Mouse (Mus musculus) liver, adult 2 months (tissue): ENCODE measurements at regions not wholly inside any gene's neighbourhood (a gene's known extent, or its start where the extent isn't known, plus 50 kb on each side); places are given as distances from the start of the nearest gene placed in this dataset.

ENCODE experiments used
- DNase-seq: peaks from one replicate; pipeline ENCODE4 v3.0.0-alpha.2; 2011; ENCODE audit warnings: low read depth, low spot score; ENCODE audit errors: extremely low read depth
- H3K27ac ChIP-seq: fragments of 200-500 bp; replicated peaks from 2 replicates; pipeline ENCODE4 v1.5.1; 2012; ENCODE audit warnings: low read depth, mild to moderate bottlenecking, control low read depth, inconsistent platforms, low read length; ENCODE audit not compliant: insufficient read depth
- H3K27me3 ChIP-seq: fragments of 200-500 bp; 2 replicates; pipeline ENCODE4 v1.6.1; 2012; ENCODE audit warnings: mild to moderate bottlenecking, moderate library complexity, low read length, inconsistent platforms; ENCODE audit not compliant: control insufficient read depth, insufficient read depth
- H3K36me3 ChIP-seq: fragments of 200-500 bp; 2 replicates; pipeline ENCODE4 v1.6.1; 2012; ENCODE audit warnings: low read length, inconsistent platforms; ENCODE audit not compliant: control insufficient read depth, insufficient read depth
- H3K4me1 ChIP-seq: fragments of 200-500 bp; 2 replicates; pipeline ENCODE4 v1.6.1; 2011; ENCODE audit warnings: low read length; ENCODE audit not compliant: control insufficient read depth, insufficient read depth
- H3K4me3 ChIP-seq: fragments of 200-500 bp; 2 replicates; pipeline ENCODE4 v1.5.1; 2011; ENCODE audit warnings: low read depth, mild to moderate bottlenecking, control low read depth, low read length, moderate library complexity; ENCODE audit not compliant: insufficient read depth
- H3K79me2 ChIP-seq: fragments of 200-500 bp; 2 replicates; pipeline ENCODE4 v1.6.1; 2012; ENCODE audit warnings: inconsistent platforms, mild to moderate bottlenecking, low read length, moderate library complexity; ENCODE audit not compliant: control insufficient read depth, insufficient read depth
- H3K9ac ChIP-seq: fragments of 200-500 bp; 2 replicates; pipeline ENCODE4 v1.6.1; 2012; ENCODE audit warnings: low read depth, mild to moderate bottlenecking, control low read depth, inconsistent platforms, low read length
- CTCF ChIP-seq: fragments of 200-500 bp; IDR thresholded peaks from 2 replicates; pipeline ENCODE4 v1.5.1; 2011; ENCODE audit warnings: low read depth, low read length, control low read depth
- POLR2A ChIP-seq: fragments of 200-500 bp; IDR thresholded peaks from 2 replicates; pipeline ENCODE4 v1.6.1; 2011; ENCODE audit warnings: low read length, control low read depth; ENCODE audit not compliant: insufficient read depth; ENCODE audit errors: extremely low read depth
- WGBS: fragments of 180-500 bp; shearing (Covaris S2); methylation state at CpG from one replicate; pipeline ENCODE4 v1.1.7; 2018; 5-methylcytosine and 5-hydroxymethylcytosine counted together

DNA sequence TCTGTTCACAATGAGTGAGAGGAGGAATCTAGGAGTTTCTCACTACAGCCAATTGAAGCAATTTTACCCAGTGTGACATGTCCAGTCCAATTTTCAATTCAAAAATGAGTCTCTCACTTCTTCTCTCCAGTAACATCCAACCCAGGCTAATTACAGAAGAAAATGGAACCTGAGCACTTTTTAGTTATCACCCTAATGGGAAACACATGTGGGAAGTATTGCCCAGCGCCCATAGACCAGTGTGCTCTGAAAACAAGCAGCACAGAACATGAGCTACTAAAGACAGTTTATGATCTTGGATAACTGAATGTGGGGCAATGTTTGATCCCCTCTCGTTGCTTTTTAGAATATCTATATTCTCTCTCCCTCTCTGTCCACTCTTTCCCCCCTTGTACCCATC lies 70.5 kb upstream of the Efemp1 start:
- 73% methylated on average over 2 of the region's 2 CpGs for WGBS
- no peaks in the 10 kb centered on the region for H3K36me3 ChIP-seq
- H3K27me3 ChIP-seq: no peaks in the 10 kb centered on the region
- no peak for DNase-seq
- no peak overlapping the region for H3K9ac ChIP-seq
- H3K79me2 ChIP-seq: no peaks in the 10 kb centered on the region
- H3K4me3 ChIP-seq: no peak overlapping the region
- H3K27ac ChIP-seq: no peak overlapping the region
- TF ChIP-seq CTCF: no peak
- TF ChIP-seq POLR2A: no peak
- no peaks in the 10 kb centered on the region for H3K4me1 ChIP-seq

DNA sequence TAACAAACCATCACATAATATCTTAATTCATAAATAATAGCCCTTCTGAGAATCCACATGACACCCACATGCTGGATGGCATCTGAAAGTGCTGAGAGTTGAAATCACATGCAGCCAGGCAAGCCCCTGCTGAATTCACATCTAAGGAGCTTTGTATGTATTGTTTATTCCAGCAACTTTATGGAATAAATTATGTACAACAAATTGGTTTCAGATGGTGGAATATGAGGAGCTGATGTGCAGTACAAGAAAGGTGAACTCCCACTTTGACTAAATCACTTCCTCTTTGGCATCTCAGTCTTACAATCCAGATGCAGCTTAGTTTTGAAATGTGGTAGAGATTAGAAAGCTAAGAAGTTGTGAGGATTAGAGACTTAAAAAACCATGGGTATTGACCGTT lies 82.2 kb upstream of the Efemp1 start:
- H3K27me3 ChIP-seq: no peaks in the 10 kb centered on the region
- 94% methylated on average over 1 of the region's 1 CpGs for WGBS
- H3K27ac ChIP-seq: no peak overlapping the region
- H3K79me2 ChIP-seq: no peaks in the 10 kb centered on the region
- no peak overlapping the region for H3K4me3 ChIP-seq
- no peak overlapping the region for H3K9ac ChIP-seq
- TF ChIP-seq CTCF (no peak), POLR2A (no peak)
- H3K4me1 ChIP-seq: no peaks in the 10 kb centered on the region
- DNase-seq: no peak
- no peaks in the 10 kb centered on the region for H3K36me3 ChIP-seq

DNA sequence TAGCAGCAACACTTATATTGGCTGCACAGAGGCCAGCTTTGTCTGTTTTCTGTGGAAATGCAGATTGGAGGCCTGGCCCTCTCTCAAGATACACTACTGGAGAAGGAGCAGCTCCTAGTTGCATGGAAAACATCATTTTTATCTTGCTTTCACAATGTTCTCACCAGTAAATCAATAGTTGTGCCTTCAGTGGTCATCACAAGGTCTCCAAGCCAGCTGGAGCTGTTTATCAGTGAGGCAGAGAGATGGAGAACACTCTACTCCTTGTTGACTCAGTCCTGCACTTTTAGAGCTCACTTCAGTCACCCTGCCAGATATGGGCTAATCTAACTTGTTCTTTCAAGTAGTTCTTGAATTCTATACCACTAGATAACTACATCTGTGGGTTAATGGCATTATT lies 92.3 kb upstream of the Efemp1 start:
- H3K79me2 ChIP-seq: no peaks in the 10 kb centered on the region

DNA sequence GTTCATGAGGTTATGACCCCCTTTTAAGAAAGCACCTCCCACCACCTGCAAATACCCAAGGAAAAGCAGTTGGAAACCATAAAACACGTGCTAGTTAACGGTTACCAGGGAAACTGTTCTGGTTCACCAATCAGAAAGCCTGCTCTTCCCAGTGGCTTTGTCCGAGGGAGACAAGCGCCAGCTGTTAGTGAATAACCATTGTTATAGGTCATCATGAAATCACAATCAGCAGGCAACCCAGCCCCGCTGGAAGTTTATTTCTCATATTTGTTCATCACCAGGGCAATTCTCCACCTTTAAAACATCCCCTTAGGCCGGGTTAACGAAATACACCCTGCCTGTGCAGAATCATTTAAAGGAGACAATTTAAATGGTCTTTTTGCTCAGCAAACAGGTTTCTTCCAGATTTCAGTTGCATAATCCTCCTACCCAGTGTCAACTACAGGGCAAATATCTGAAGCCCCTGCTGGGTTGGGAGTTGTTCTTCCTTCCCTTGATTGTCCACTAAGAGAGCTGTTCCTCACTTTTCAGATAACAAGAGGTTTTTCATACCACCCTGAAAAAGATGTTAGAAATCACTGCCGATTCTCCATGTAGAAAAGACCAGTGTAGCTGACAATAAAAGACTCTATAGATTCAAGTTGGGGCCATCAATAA lies 117.9 kb upstream of the Efemp1 start:
- Histone ChIP-seq H3K36me3 (no peaks in the 10 kb centered on the region), H3K4me1 (no peaks in the 10 kb centered on the region), H3K4me3 (no peak overlapping the region), H3K27ac (no peak overlapping the region), H3K27me3 (no peaks in the 10 kb centered on the region), H3K9ac (no peak overlapping the region), H3K79me2 (no peaks in the 10 kb centered on the region)
- DNase-seq: no peak
- TF ChIP-seq CTCF: no peak
- no peak for TF ChIP-seq POLR2A
- WGBS: 41% methylated on average over 8 of the region's 8 CpGs

More for the DNA sequence above, 92.3 kb upstream of the Efemp1 start:
- H3K9ac ChIP-seq: no peak overlapping the region
- H3K36me3 ChIP-seq: no peaks in the 10 kb centered on the region
- no peak overlapping the region for H3K27ac ChIP-seq
- no peak for DNase-seq
- TF ChIP-seq CTCF (no peak), POLR2A (no peak)
- H3K27me3 ChIP-seq: no peaks in the 10 kb centered on the region
- no peak overlapping the region for H3K4me3 ChIP-seq
- no peaks in the 10 kb centered on the region for H3K4me1 ChIP-seq

DNA sequence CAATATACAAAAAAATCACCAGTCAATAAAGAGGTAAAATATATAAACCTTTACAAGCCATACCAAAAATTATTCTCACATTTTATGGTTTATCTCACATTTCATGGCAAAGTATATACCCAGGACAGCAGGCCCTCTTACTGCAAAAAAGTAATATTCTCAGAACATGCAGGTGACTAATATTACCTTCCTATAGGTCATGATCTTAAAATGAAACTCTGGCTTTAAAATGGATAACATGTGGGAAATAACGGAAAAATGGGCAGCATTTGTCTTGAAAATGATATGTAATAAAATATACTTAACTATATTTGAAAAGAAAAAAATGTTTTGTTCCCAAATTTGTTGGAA lies 118.4 kb upstream of the Efemp1 start:
- no peaks in the 10 kb centered on the region for H3K4me1 ChIP-seq
- WGBS: 77% methylated on average over 1 of the region's 1 CpGs
- H3K27ac ChIP-seq: no peak overlapping the region

DNA sequence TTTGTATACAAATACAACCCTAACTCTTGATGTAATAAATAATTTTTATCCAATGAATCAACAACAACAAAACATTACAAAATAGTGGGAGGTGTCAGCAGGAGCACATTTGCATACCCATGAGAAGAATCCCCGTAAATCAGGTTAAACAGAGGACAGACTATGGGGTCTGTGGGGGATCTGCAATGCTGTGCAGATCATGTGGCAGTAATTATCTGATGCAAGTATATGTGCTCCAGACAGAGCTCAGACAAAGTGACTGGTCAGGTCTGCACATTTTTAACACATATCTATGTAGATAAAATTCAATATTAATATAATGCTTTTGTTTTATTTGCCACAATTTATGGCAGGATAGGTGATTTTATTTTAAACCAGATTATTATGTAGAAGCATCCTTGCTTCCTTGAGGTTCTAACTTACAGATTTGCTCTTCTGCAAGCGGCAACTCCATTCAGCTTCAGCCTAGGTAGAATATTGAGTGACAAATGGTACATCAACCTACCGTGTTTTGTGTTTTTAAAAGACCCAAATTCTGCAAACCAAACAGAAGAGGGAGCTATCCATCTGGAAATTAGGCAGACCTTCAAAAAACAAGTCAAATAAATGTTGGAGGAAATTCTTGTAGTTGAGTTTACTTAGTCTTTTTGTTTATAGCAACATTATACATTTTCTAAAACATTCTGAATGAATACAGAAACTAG lies 119.0 kb upstream of the Efemp1 start:
- Histone ChIP-seq H3K4me1 (no peaks in the 10 kb centered on the region), H3K79me2 (no peaks in the 10 kb centered on the region), H3K4me3 (no peak overlapping the region), H3K9ac (no peak overlapping the region), H3K36me3 (no peaks in the 10 kb centered on the region), H3K27ac (no peak overlapping the region), H3K27me3 (no peaks in the 10 kb centered on the region)
- no peak for TF ChIP-seq POLR2A
- no peak for TF ChIP-seq CTCF
- 72% methylated on average over 3 of the region's 3 CpGs for WGBS
- DNase-seq: no peak

More for the DNA sequence above, 118.4 kb upstream of the Efemp1 start:
- H3K9ac ChIP-seq: no peak overlapping the region
- no peak overlapping the region for H3K4me3 ChIP-seq
- H3K27me3 ChIP-seq: no peaks in the 10 kb centered on the region
- H3K79me2 ChIP-seq: no peaks in the 10 kb centered on the region
- DNase-seq: no peak
- H3K36me3 ChIP-seq: no peaks in the 10 kb centered on the region
- TF ChIP-seq CTCF: no peak
- TF ChIP-seq POLR2A: no peak
